Mouse (Mus musculus) liver, embryonic 15.5 days (tissue): ENCODE measurements around the gene Lmtk2. TPM values are rescaled to one million over a fixed set of nuclear protein-coding genes. Genes with fewer than 3 reads are reported as not detected.
A peak's percentile ranks its signal among the peaks of the same experiment; 100 is the strongest.

Source experiments
- ATAC-seq: fragments of 200-750 bp; cut with Nextera tagmentation; 2 replicates; pipeline ENCODE4 v1.8.0; 2017; ENCODE audit warnings: moderate number of reproducible peaks, mild to moderate bottlenecking, moderate library complexity; ENCODE audit not compliant: insufficient read depth
- H3K27ac ChIP-seq: fragments of 300-500 bp; sonication (generic); replicated peaks from 2 replicates; pipeline ENCODE4 v1.5.1; 2015; ENCODE audit warnings: mild to moderate bottlenecking, inconsistent platforms
- H3K27me3 ChIP-seq: fragments of 300-500 bp; sonication (generic); 2 replicates; pipeline ENCODE4 v1.6.1; 2015; ENCODE audit warnings: mild to moderate bottlenecking, inconsistent platforms
- H3K36me3 ChIP-seq: fragments of 300-500 bp; sonication (generic); replicated peaks from 2 replicates; pipeline ENCODE4 v1.6.1; 2015; ENCODE audit warnings: moderate library complexity, mild to moderate bottlenecking, inconsistent platforms
- H3K4me1 ChIP-seq: fragments of 300-500 bp; sonication (generic); replicated peaks from 2 replicates; pipeline ENCODE4 v1.6.1; 2015; ENCODE audit warnings: inconsistent platforms
- H3K4me2 ChIP-seq: fragments of 300-500 bp; sonication (generic); 2 replicates; pipeline ENCODE4 v1.6.1; 2015; ENCODE audit warnings: moderate library complexity, mild to moderate bottlenecking, inconsistent platforms
- H3K4me3 ChIP-seq: fragments of 300-500 bp; sonication (generic); replicated peaks from 2 replicates; pipeline ENCODE4 v1.5.1; 2015; ENCODE audit warnings: mild to moderate bottlenecking, inconsistent platforms
- H3K9ac ChIP-seq: fragments of 300-500 bp; sonication (generic); 2 replicates; pipeline ENCODE4 v1.6.1; 2015; ENCODE audit warnings: moderate library complexity, mild to moderate bottlenecking, inconsistent platforms
- H3K9me3 ChIP-seq: fragments of 300-500 bp; sonication (generic); replicated peaks from 2 replicates; pipeline ENCODE4 v1.6.1; 2016; ENCODE audit warnings: inconsistent platforms
- WGBS: fragments of 180-500 bp; shearing (Covaris S2); methylation state at CpG from one replicate; pipeline ENCODE4 v1.1.7; 2015; ENCODE audit warnings: mixed read lengths; ENCODE audit not compliant: insufficient replicate concordance; 5-methylcytosine and 5-hydroxymethylcytosine counted together
- polyA plus RNA-seq: library from polyadenylated mRNA; unstranded; fragments of >200 nt; fragmentation: Nextera tagmentation; extraction: Ambion mirVana; gene quantifications from 2 replicates; pipeline ENCODE4 v1.2.1, GENCODE M21; 2015

The Lmtk2 gene
- polyA plus RNA-seq, 1 experiment from 2014 or later: 2.0 TPM

- H3K27me3 ChIP-seq: no peaks in the 10 kb centered on the region
- H3K4me3 ChIP-seq: no peak overlapping the region
- no peak overlapping the region for H3K27ac ChIP-seq
- 57% methylated on average over 6 of the region's 6 CpGs for WGBS
- no peak for ATAC-seq
- H3K4me1 ChIP-seq: peaks cover 9% of the 10 kb centered on the region
- H3K4me2 ChIP-seq: no peak overlapping the region
- no peaks in the 10 kb centered on the region for H3K9me3 ChIP-seq
- peaks cover 59% of the 10 kb centered on the region for H3K36me3 ChIP-seq
- H3K9ac ChIP-seq: no peak overlapping the region
These were observed 78.0 kb downstream of the Lmtk2 start for GRCm38 (mm10) chr5:144178216-144178615.

GRCm38 (mm10) chr5:144181249-144181648 lies 81.0 kb downstream of the Lmtk2 start:
- Histone ChIP-seq H3K4me3 (no peak overlapping the region), H3K36me3 (peaks cover 46% of the 10 kb centered on the region), H3K27me3 (no peaks in the 10 kb centered on the region), H3K9ac (no peak overlapping the region), H3K4me2 (no peak overlapping the region), H3K9me3 (no peaks in the 10 kb centered on the region), H3K4me1 (peaks cover 10% of the 10 kb centered on the region), H3K27ac (no peak overlapping the region)
- 56% methylated on average over 7 of the region's 7 CpGs for WGBS
- ATAC-seq: no peak

GRCm38 (mm10) chr5:144182542-144183247 lies 82.5 kb downstream of the Lmtk2 start:
- Histone ChIP-seq H3K4me2 (no peak overlapping the region), H3K27ac (no peak overlapping the region), H3K4me1 (peaks cover 10% of the 10 kb centered on the region), H3K9me3 (no peaks in the 10 kb centered on the region), H3K36me3 (peaks cover 42% of the 10 kb centered on the region), H3K4me3 (no peak overlapping the region), H3K9ac (no peak overlapping the region), H3K27me3 (no peaks in the 10 kb centered on the region)
- 47% methylated on average over 20 of the region's 20 CpGs for WGBS
- no peak for ATAC-seq

- H3K4me1 ChIP-seq: peaks cover 10% of the 10 kb centered on the region
- no peak overlapping the region for H3K9ac ChIP-seq
- no peak overlapping the region for H3K4me3 ChIP-seq
- H3K27ac ChIP-seq: no peak overlapping the region
- H3K27me3 ChIP-seq: no peaks in the 10 kb centered on the region
- WGBS: 71% methylated on average over 8 of the region's 8 CpGs
- H3K4me2 ChIP-seq: no peak overlapping the region
- no peaks in the 10 kb centered on the region for H3K9me3 ChIP-seq
- no peak for ATAC-seq
- peaks cover 42% of the 10 kb centered on the region for H3K36me3 ChIP-seq
These were observed 83.0 kb downstream of the Lmtk2 start for GRCm38 (mm10) chr5:144183248-144183559.

- Histone ChIP-seq H3K4me1 (peaks cover 10% of the 10 kb centered on the region), H3K9me3 (no peaks in the 10 kb centered on the region), H3K4me3 (no peak overlapping the region), H3K27ac (no peak overlapping the region), H3K4me2 (no peak overlapping the region), H3K27me3 (no peaks in the 10 kb centered on the region), H3K36me3 (peaks cover 40% of the 10 kb centered on the region), H3K9ac (no peak overlapping the region)
- 70% methylated on average over 7 of the region's 7 CpGs for WGBS
- ATAC-seq: no peak
These were observed 83.6 kb downstream of the Lmtk2 start for GRCm38 (mm10) chr5:144183647-144184335.

- WGBS: 86% methylated on average over 21 of the region's 21 CpGs
- H3K36me3 ChIP-seq: peaks cover 33% of the 10 kb centered on the region
- peaks cover 14% of the 10 kb centered on the region for H3K4me1 ChIP-seq
- H3K4me3 ChIP-seq: no peak overlapping the region
- no peak overlapping the region for H3K9ac ChIP-seq
- ATAC-seq: no peak
- H3K27ac ChIP-seq: no peak overlapping the region
- no peak overlapping the region for H3K4me2 ChIP-seq
- no peaks in the 10 kb centered on the region for H3K27me3 ChIP-seq
- no peaks in the 10 kb centered on the region for H3K9me3 ChIP-seq
These were observed 84.3 kb downstream of the Lmtk2 start for GRCm38 (mm10) chr5:144184350-144185045.

GRCm38 (mm10) chr5:144188422-144188821 lies 88.2 kb downstream of the Lmtk2 start:
- no peak for ATAC-seq
- Histone ChIP-seq H3K9me3 (no peaks in the 10 kb centered on the region), H3K27me3 (no peaks in the 10 kb centered on the region), H3K36me3 (peaks cover 20% of the 10 kb centered on the region), H3K9ac (no peak overlapping the region), H3K27ac (no peak overlapping the region), H3K4me3 (no peak overlapping the region), H3K4me1 (peaks cover 20% of the 10 kb centered on the region), H3K4me2 (no peak overlapping the region)
- WGBS: 69% methylated on average over 6 of the region's 6 CpGs

- Histone ChIP-seq H3K9ac (no peak overlapping the region), H3K4me2 (peak overlapping the region; percentile 63; the same call in 1 of the 2 replicates), H3K4me3 (no peak overlapping the region), H3K27me3 (no peaks in the 10 kb centered on the region), H3K36me3 (peaks cover 20% of the 10 kb centered on the region), H3K27ac (no peak overlapping the region), H3K4me1 (peaks cover 20% of the 10 kb centered on the region), H3K9me3 (no peaks in the 10 kb centered on the region)
- no peak for ATAC-seq
- WGBS: 54% methylated on average over 7 of the region's 7 CpGs
These were observed 89.1 kb downstream of the Lmtk2 start for GRCm38 (mm10) chr5:144189327-144189726.

DNA sequence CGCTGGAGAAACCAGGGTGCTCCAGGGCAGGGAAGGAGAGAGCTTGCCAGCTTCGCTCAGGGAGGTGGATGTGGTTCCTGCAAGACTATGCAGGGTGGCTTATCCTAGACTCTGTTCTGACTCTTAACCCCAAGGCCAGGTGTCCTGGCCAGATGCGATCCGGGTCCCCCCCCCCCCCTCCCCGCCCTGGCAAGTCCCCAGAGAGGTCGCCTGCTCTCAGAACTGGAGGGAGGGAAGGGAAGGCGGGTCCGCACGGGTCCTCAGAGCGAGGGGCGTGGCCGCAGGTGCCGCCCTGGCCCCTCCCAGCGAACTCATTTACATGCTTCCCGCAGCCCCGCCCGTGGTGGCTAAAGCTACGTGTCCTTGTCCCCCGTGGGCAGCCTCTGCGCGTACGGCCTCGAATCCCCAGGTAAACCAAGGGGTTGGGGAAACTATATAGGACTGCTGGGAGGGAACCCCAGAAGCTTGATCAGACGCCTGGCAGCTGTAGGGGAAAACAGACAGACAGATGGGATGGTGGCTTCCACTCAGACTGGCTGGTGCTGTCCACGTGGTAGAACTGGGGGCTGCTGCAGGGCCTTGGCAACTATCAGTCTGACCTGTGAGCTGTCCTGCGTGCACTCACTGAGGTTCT lies 89.8 kb downstream of the Lmtk2 start, which contains the start of gene Bhlha15:
Bhlha15 (plus strand) TSS at position 337 of the 634 bp plus-strand sequence.
- H3K27ac ChIP-seq: no peak within 1 kb of the TSS
- H3K9me3 ChIP-seq: no peaks in the 10 kb centered on the region
- ATAC-seq: peak; percentile 74
- WGBS: 5% methylated on average over 24 of the region's 26 CpGs
- no peak within 1 kb of the TSS for H3K9ac ChIP-seq
- peaks cover 20% of the 10 kb centered on the region for H3K4me1 ChIP-seq
- peaks cover 12% of the 10 kb centered on the region for H3K36me3 ChIP-seq
- no peaks in the 10 kb centered on the region for H3K27me3 ChIP-seq
- peak within 1 kb of the TSS; percentile 45 for H3K4me3 ChIP-seq
- peak within 1 kb of the TSS; percentile 63 for H3K4me2 ChIP-seq

GRCm38 (mm10) chr5:144191026-144191425 lies 90.8 kb downstream of the Lmtk2 start:
- H3K27me3 ChIP-seq: no peaks in the 10 kb centered on the region
- H3K4me2 ChIP-seq: peak overlapping the region; percentile 63
- peak overlapping the region; percentile 45; the same call in 1 of the 2 replicates for H3K4me3 ChIP-seq

GRCm38 (mm10) chr5:144192673-144193072 lies 92.4 kb downstream of the Lmtk2 start:
- Histone ChIP-seq H3K36me3 (no peaks in the 10 kb centered on the region), H3K4me3 (no peak overlapping the region), H3K27me3 (no peaks in the 10 kb centered on the region), H3K9me3 (no peaks in the 10 kb centered on the region), H3K27ac (no peak overlapping the region), H3K9ac (no peak overlapping the region), H3K4me1 (peaks cover 20% of the 10 kb centered on the region), H3K4me2 (no peak overlapping the region)
- 41% methylated on average over 6 of the region's 6 CpGs for WGBS
- no peak for ATAC-seq

More at GRCm38 (mm10) chr5:144191026-144191425, 90.8 kb downstream of the Lmtk2 start:
- H3K9me3 ChIP-seq: no peaks in the 10 kb centered on the region
- H3K27ac ChIP-seq: no peak overlapping the region
- no peak for ATAC-seq
- H3K9ac ChIP-seq: no peak overlapping the region
- 0 out of 2 replicates have a peak, but pooled peaks cover 4% of the 10 kb centered on the region for H3K36me3 ChIP-seq
- 73% methylated on average over 23 of the region's 23 CpGs for WGBS
- peaks cover 20% of the 10 kb centered on the region for H3K4me1 ChIP-seq
